Mouse (Mus musculus) CH12.LX (cell line): ENCODE results near the gene Myrf. TPM values are rescaled to one million over a fixed set of nuclear protein-coding genes. Genes with fewer than 3 reads are reported as not detected.

ENCODE experiments used
- DNase-seq: peaks from one replicate; pipeline ENCODE4 v3.0.0-alpha.2; 2013; ENCODE audit errors: extremely low read depth
- H3K27ac ChIP-seq: 2 replicates; pipeline ENCODE4 v1.5.1; 2012; ENCODE audit warnings: low read depth, mild to moderate bottlenecking, control low read depth, moderate library complexity; ENCODE audit not compliant: insufficient read depth
- H3K27me3 ChIP-seq: replicated peaks from 2 replicates; pipeline ENCODE3; 2012; ENCODE audit warnings: inconsistent platforms
- H3K36me3 ChIP-seq, 2 experiments: replicated peaks in 1 of 2; 2 replicates each; pipeline versions ENCODE3 to v1.6.1; 2012; ENCODE audit warnings: inconsistent platforms in 1 of 2, low read length in 1 of 2, mild to moderate bottlenecking in 1 of 2, mixed read lengths in 1 of 2, moderate library complexity in 1 of 2; ENCODE audit not compliant: control insufficient read depth in 1 of 2, insufficient read depth in 1 of 2
- H3K4me1 ChIP-seq, 2 experiments: 2 replicates each; pipeline ENCODE4 v1.6.1; 2012; ENCODE audit warnings: inconsistent platforms in 1 of 2, moderate library complexity in 1 of 2; ENCODE audit not compliant: insufficient read depth in 2 of 2, control insufficient read depth in 1 of 2
- H3K4me2 ChIP-seq: 2 replicates; pipeline ENCODE4 v1.6.1; 2012; ENCODE audit warnings: low read depth, mild to moderate bottlenecking, control low read depth; ENCODE audit not compliant: poor library complexity, insufficient read depth, severe bottlenecking
- H3K4me3 ChIP-seq, 3 experiments: fragments of 150-350 bp in 1 of 3; sonication (generic) in 1 of 3; replicated peaks in 1 of 3; 2 replicates each; pipeline versions ENCODE3 to v1.5.1; 2011 to 2012; ENCODE audit warnings: low read depth in 2 of 3, low read length in 2 of 3, mild to moderate bottlenecking in 2 of 3, moderate library complexity in 2 of 3, control low read depth in 1 of 3, improper control_type of control experiment in 1 of 3, inconsistent platforms in 1 of 3, mixed read lengths in 1 of 3; ENCODE audit not compliant: poor library complexity in 1 of 3
- H3K79me2 ChIP-seq: replicated peaks from 2 replicates; pipeline ENCODE4 v1.6.1; 2012; ENCODE audit warnings: mild to moderate bottlenecking, moderate library complexity; ENCODE audit not compliant: control insufficient read depth, poor library complexity, insufficient read depth, severe bottlenecking; ENCODE audit errors: extremely low read depth
- H3K9ac ChIP-seq: 2 replicates; pipeline ENCODE4 v1.6.1; 2012; ENCODE audit warnings: low read depth, mild to moderate bottlenecking, control low read depth, moderate library complexity; ENCODE audit not compliant: insufficient read depth
- H3K9me3 ChIP-seq: replicated peaks from 2 replicates; pipeline ENCODE3; 2012; ENCODE audit warnings: low read length, inconsistent platforms, mixed read lengths
- BHLHE40 ChIP-seq: IDR thresholded peaks from 2 replicates; pipeline ENCODE4 v1.6.1; 2011; ENCODE audit warnings: mild to moderate bottlenecking, low read depth, low read length, improper control_type of control experiment
- CHD1 ChIP-seq: IDR thresholded peaks from 2 replicates; pipeline ENCODE4 v1.6.1; 2012; ENCODE audit warnings: low read depth, low read length, improper control_type of control experiment, inconsistent platforms
- CHD2 ChIP-seq: IDR thresholded peaks from 2 replicates; pipeline ENCODE4 v1.6.1; 2011; ENCODE audit warnings: low read length, improper control_type of control experiment
- CTCF ChIP-seq, 2 experiments: IDR thresholded peaks in 1 of 2; conservative IDR thresholded peaks in 1 of 2; 2 replicates each; pipeline ENCODE4 v1.5.1; 2011 to 2012; ENCODE audit warnings: low read depth in 2 of 2, low read length in 2 of 2, improper control_type of control experiment in 1 of 2, inconsistent platforms in 1 of 2, mild to moderate bottlenecking in 1 of 2, moderate library complexity in 1 of 2
- ELF1 ChIP-seq: IDR thresholded peaks from 2 replicates; pipeline ENCODE4 v1.6.1; 2014; ENCODE audit warnings: low read depth, mild to moderate bottlenecking, inconsistent platforms, low read length, improper control_type of control experiment
- GABPA ChIP-seq: IDR thresholded peaks from 2 replicates; pipeline ENCODE4 v1.6.1; 2012; ENCODE audit warnings: low read depth, low read length, improper control_type of control experiment, inconsistent platforms; ENCODE audit not compliant: insufficient replicate concordance
- HCFC1 ChIP-seq: IDR thresholded peaks from 2 replicates; pipeline ENCODE4 v1.6.1; 2012; ENCODE audit warnings: low read depth, mild to moderate bottlenecking, inconsistent platforms, low read length, improper control_type of control experiment
- IRF4 ChIP-seq: IDR thresholded peaks from 2 replicates; pipeline ENCODE4 v1.6.1; 2014; ENCODE audit warnings: low read depth, mild to moderate bottlenecking, inconsistent platforms, low read length, improper control_type of control experiment
- KAT2A ChIP-seq: IDR thresholded peaks from 2 replicates; pipeline ENCODE4 v1.6.1; 2012; ENCODE audit warnings: low read length, improper control_type of control experiment, inconsistent platforms; ENCODE audit not compliant: insufficient replicate concordance
- MAZ ChIP-seq: IDR thresholded peaks from 2 replicates; pipeline ENCODE4 v1.6.1; 2012; ENCODE audit warnings: low read depth, mild to moderate bottlenecking, inconsistent platforms, low read length, improper control_type of control experiment, moderate library complexity
- MEF2A ChIP-seq: IDR thresholded peaks from 2 replicates; pipeline ENCODE4 v1.6.1; 2014; ENCODE audit warnings: low read depth, mild to moderate bottlenecking, inconsistent platforms, low read length, improper control_type of control experiment, borderline replicate concordance
- NELFE ChIP-seq: IDR thresholded peaks from 2 replicates; pipeline ENCODE4 v1.6.1; 2011; ENCODE audit warnings: low read depth, low read length, improper control_type of control experiment
- NRF1 ChIP-seq: IDR thresholded peaks from 2 replicates; pipeline ENCODE4 v1.6.1; 2014; ENCODE audit warnings: low read depth, mild to moderate bottlenecking, inconsistent platforms, low read length, improper control_type of control experiment, moderate library complexity
- PAX5 ChIP-seq: IDR thresholded peaks from 2 replicates; pipeline ENCODE4 v1.6.1; 2012; ENCODE audit warnings: low read length, inconsistent platforms, mixed read lengths
- POLR2A ChIP-seq: IDR thresholded peaks from 2 replicates; pipeline ENCODE4 v1.6.1; 2011; ENCODE audit warnings: low read depth, mild to moderate bottlenecking, improper control_type of control experiment, low read length
- POLR2AphosphoS2 ChIP-seq: IDR thresholded peaks from 2 replicates; pipeline ENCODE4 v1.6.1; 2011; ENCODE audit warnings: low read depth, low read length, improper control_type of control experiment
- RAD21 ChIP-seq: IDR thresholded peaks from 2 replicates; pipeline ENCODE4 v1.6.1; 2011; ENCODE audit warnings: low read depth, mild to moderate bottlenecking, low read length, improper control_type of control experiment, moderate library complexity
- SIN3A ChIP-seq: IDR thresholded peaks from 2 replicates; pipeline ENCODE4 v1.6.1; 2012; ENCODE audit warnings: low read length, improper control_type of control experiment, inconsistent platforms
- SMC3 ChIP-seq: IDR thresholded peaks from 2 replicates; pipeline ENCODE4 v1.6.1; 2011; ENCODE audit warnings: low read depth, low read length, improper control_type of control experiment
- TCF12 ChIP-seq: IDR thresholded peaks from 2 replicates; pipeline ENCODE4 v1.6.1; 2014; ENCODE audit warnings: low read depth, mild to moderate bottlenecking, inconsistent platforms, low read length, improper control_type of control experiment
- USF1 ChIP-seq: IDR thresholded peaks from 2 replicates; pipeline ENCODE4 v1.6.1; 2014; ENCODE audit warnings: low read depth, mild to moderate bottlenecking, inconsistent platforms, low read length, improper control_type of control experiment
- ZNF384 ChIP-seq: IDR thresholded peaks from 2 replicates; pipeline ENCODE4 v1.6.1; 2012; ENCODE audit warnings: low read depth, low read length, improper control_type of control experiment, inconsistent platforms
- dilution Hi-C: fragments of 300-500 bp; cut with MboI; formaldehyde crosslinking; loops from 2 replicates; pipeline ENCODE4 v1.14.3; 2020; ENCODE audit warnings: low sequenced_read_pairs; ENCODE audit not compliant: extremely low pct_unique_long_range_greater_than_20kb, extremely low pct_ligation_motif_present
- in situ Hi-C: fragments of 300-500 bp; cut with MboI; formaldehyde crosslinking; loops from 3 replicates; pipeline ENCODE4 v1.14.3; 2019; ENCODE audit warnings: low sequenced_read_pairs, low pct_ligation_motif_present, low pct_unique_long_range_greater_than_20kb, mixed read lengths
- polyA plus RNA-seq: library from polyadenylated mRNA; unstranded; fragments of >175 nt; gene quantifications from 2 replicates; pipeline ENCODE4 v1.2.1, GENCODE M21; 2012; ENCODE audit warnings: low read depth; ENCODE audit not compliant: insufficient read length
- total RNA-seq, 2 experiments: library from RNA; depleted of rRNA; stranded (reverse); fragments of 300-350 nt in 1 of 2; fragments of >200 nt in 1 of 2; gene quantifications; 2 replicates each; pipeline ENCODE4 v1.2.3; 2012 to 2014

Myrf gene
- total and polyA plus RNA-seq, 3 experiments: 0.10 to 0.13 TPM; not detected in 1

DNA sequence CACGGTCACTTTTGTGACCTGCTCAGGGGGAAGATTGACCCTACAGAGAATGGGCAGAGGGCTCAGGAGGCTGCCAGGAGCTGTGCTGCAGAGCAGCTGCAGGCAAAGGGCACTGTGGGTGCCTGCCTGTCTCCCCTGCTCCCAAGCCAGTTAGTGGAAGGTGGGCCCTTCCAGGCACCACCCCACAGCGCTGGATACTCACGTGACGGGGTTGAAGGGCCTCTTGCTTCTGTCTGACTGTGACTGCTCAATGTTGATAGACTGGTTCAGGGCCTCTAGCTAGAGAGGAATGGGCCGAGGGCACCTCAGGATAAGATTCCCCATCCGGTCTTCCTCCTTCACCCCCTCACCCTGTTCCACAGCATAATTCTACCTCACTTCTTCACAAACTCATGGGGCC, 21.0 kb downstream of the Myrf start:
- Histone ChIP-seq H3K79me2 (no peaks in the 10 kb centered on the region), H3K9ac (no peak overlapping the region), H3K27ac (no peak overlapping the region), H3K4me1 (peaks cover 0 to 4% of the 10 kb centered on the region in 2 experiments; a peak in 2 of 4 replicates), H3K9me3 (no peaks in the 10 kb centered on the region), H3K36me3 (no peaks in the 10 kb centered on the region), H3K4me2 (no peak overlapping the region), H3K4me3 (no peak overlapping the region), H3K27me3 (peaks cover 32% of the 10 kb centered on the region)
- DNase-seq: no peak
- in situ Hi-C loops: no loop called here
- dilution Hi-C loops: no loop called here
- no peak for TF ChIP-seq POLR2AphosphoS2
- TF ChIP-seq MEF2A: no peak
- TF ChIP-seq USF1: no peak
- no peak for TF ChIP-seq CHD2
- no peak for TF ChIP-seq ELF1
- no peak for TF ChIP-seq CHD1
- no peak for TF ChIP-seq IRF4
- no peak for TF ChIP-seq ZNF384
- TF ChIP-seq NELFE: no peak

- dilution Hi-C loops: no loop called here
- H3K36me3 ChIP-seq: no peaks in the 10 kb centered on the region
- H3K27ac ChIP-seq: no peak overlapping the region
- in situ Hi-C loops: no loop called here
- no peaks in the 10 kb centered on the region for H3K79me2 ChIP-seq
- DNase-seq: peak; percentile 62
- no peak overlapping the region for H3K9ac ChIP-seq
- no peaks in the 10 kb centered on the region for H3K9me3 ChIP-seq
- no peak overlapping the region for H3K4me3 ChIP-seq
- peaks cover 0 to 4% of the 10 kb centered on the region in 2 experiments; a peak in 2 of 4 replicates for H3K4me1 ChIP-seq
- peaks cover 29% of the 10 kb centered on the region for H3K27me3 ChIP-seq
- no peak for TF ChIP-seq PAX5
- no peak for TF ChIP-seq SIN3A
- no peak for TF ChIP-seq POLR2A
- TF ChIP-seq BHLHE40: no peak
- TF ChIP-seq CHD1: no peak
- TF ChIP-seq MAZ: no peak
- peak; percentile 45 for TF ChIP-seq SMC3
- no peak for TF ChIP-seq KAT2A
- TF ChIP-seq GABPA: no peak
- TF ChIP-seq HCFC1: no peak
- TF ChIP-seq CTCF (conservative IDR thresholded peaks at IDR 0.05 in 1 of 2, IDR thresholded peaks at IDR 0.05 in 1 of 2; ENCODE audit: low read depth in 2 of 2, low read length in 2 of 2): peak; percentile 73 to 80
- no peak for TF ChIP-seq TCF12
- no peak for TF ChIP-seq NELFE
- no peak for TF ChIP-seq NRF1
- peak; percentile 29 for TF ChIP-seq RAD21
- TF ChIP-seq, all 38 proteins: peak for 3
- H3K4me2 ChIP-seq: no peak overlapping the region
Measured at GRCm38 (mm10) chr19:10219108-10219507, 21.4 kb downstream of the Myrf start.
